Mouse (Mus musculus): ENCODE data around the gene Tanc2.

Gene Tanc2

DNA sequence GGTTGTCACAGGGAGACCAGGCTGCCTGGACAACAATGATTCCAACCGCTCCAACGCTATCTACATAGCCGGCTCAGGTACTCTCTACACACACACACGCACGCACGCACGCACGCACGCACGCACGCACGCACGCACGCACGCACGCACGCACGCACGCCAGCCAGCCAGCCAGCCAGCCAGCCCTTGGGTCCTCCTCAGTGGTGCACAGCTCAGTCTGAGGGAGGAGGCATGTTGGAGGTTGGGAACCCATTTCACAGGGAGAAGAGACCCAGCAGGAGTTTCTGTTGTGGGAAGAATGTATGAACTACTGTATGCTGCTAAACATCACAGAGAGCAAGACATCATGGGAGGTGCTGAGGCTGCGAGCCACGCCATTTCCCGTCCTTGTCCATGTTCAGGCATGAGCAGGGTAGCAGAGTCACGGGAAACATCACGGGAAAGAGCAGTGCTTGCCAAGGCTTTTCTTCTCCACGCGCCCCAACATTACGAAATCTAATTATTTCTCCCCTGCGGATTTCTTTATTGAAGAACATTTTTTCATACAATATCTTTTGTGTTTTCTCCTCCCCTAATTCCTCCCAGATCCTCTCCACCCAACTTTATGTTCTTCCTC, 366.1 kb downstream of the Tanc2 start:
- no peak for DNase-seq

DNA sequence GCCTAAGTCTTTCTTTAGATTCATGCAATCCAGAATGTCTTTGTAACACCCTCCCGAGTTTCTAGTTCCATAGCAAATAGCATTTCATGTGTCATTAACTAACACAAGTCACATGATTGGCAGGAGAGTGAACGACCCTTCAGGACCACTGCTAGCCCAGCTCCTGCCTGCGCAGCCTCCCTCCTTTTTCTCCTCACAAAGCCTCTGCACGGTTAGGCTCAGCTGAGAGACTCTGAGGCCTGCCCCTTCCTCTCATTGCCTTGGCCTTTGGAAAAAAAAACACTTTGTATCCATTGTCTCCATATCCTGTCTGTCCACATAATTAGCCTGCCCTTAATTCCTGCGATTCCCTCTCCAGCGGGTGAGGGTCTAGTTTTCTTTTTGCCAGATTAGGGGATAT, 367.7 kb downstream of the Tanc2 start:
- DNase-seq: no peak

DNA sequence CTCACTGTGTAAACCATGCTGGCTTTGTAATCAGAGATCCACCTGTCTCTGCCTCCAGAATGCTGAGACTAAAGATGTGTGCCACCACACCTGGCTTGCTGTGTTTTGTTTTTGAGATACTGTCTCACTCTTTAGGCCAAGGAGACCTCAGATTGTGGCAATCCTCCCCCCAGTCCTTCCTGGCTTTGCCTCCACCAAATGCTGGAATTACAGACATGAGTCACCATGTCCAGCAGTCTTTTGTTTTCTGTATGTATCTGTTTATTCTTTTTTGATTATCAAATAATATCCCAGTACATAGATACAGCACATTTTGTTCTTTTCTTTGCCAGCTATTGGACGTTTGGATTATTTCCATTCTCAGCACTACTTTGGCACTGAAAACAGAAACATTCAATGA, 368.8 kb downstream of the Tanc2 start:
- no peak for DNase-seq

DNA sequence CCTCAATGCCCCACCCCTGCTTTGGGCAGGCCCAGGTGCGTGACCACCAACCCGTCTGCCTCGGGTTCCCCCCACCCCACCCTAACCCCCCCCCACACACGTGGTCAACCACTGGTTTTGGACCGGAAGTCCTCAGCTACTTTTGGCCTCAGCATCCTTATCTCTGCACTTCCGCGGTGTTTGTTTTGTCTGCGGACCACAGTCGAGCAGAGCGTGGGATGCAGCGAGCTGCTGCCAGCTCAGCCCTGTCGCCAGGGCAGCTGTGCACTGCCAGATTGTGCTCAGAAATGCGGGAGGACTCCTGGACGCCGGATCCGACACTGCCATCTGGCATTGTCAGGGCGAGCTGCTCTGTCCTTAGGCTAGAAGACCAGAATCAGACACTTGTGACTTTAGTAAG, 369.6 kb downstream of the Tanc2 start:
- no peak for DNase-seq

DNA sequence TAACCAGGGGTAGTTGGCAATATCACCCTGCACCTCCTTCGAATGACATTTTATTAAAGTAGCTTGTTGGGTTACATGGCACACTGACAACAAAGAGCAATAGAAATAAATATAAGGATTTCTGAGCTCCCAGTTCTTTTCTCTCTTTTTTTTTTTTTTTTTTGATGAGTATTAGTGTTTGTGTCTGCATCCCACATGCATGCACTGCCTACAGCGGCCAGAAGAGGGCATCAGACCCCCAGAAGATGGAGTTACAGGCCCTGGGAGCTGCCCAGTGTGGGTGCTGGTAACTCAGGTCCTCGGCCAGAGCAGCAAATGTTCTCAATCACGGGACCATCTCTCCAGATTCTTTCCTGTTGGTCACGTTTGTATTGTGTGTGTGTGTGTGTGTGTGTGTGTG, 374.9 kb downstream of the Tanc2 start:
- DNase-seq: no peak

DNA sequence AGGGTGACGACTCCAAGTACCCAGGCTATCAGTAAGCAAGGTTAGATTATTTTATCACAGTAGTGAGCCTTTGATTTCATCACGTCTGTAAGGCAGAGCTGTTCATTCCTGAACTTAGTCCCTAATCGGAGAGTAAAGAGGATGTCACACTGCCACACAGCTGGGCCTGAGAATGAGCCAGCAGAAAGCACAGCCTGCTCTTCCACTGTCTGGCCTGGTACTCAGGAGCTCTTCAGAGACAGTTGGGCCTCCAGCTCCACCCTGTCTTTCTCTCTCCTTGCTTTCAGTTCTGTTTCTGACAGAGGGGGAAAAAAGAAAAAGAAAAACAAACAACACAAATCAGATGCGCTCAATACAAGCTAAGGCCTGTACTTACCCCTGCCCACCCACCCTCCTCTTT, 376.5 kb downstream of the Tanc2 start:
- no peak for DNase-seq

DNA sequence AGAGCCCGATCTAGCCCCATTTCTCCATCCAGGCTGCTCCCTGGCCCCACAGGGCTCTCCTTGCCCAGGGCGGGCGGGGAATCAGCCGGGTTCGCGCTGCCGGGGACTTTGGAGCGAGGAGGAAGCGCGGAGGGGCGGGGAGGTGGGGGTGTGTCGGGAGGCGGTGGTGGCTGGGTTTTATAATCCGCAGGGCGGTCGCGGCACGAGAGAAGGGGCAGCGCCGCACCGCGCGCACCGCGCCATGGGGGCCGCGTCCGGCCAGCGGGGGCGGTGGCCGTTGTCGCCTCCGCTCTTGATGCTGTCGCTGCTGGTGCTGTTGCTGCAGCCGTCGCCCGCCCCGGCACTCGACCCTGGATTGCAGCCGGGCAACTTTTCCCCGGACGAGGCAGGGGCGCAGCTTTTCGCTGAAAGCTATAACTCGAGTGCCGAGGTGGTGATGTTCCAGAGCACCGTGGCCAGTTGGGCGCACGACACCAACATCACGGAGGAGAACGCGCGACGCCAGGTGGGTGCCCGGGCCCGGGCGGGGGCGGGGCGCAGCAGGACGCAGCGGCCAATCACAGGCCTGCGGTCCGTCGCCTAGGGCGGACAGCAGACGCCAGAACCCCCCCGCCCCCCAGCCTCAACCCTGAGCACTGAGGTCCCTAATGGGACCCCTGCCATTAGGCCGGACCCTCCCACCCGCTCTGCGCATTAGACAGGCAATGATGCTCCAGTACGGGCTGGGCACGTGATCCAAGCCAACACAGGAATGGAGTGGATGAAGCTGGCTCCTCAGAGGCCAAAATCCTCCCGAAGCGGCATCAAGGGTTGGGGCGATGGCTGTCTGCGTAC, 378.2 kb downstream of the Tanc2 start, which contains the start of gene Ace:
TSS of gene Ace (plus strand) at position 205 of the 834 bp plus-strand sequence.
- no peak for DNase-seq

DNA sequence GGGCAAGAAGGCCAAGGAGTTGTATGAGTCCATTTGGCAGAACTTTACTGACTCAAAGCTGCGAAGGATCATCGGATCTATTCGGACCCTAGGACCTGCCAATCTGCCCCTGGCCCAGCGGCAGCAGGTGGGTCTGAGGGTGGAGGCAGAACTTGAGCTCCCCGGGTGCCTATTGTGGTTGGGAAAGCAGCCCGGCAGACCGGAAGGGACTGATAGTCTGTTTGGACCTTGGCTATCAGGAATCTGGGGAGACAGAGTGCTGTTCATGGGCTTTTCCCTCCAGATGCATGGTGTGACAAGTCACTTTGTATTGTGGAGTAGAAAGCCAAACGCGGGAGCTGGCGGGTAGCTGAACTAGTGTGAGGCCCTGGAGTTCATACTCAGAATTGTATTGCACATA, 379.2 kb downstream of the Tanc2 start:
- DNase-seq: no peak

DNA sequence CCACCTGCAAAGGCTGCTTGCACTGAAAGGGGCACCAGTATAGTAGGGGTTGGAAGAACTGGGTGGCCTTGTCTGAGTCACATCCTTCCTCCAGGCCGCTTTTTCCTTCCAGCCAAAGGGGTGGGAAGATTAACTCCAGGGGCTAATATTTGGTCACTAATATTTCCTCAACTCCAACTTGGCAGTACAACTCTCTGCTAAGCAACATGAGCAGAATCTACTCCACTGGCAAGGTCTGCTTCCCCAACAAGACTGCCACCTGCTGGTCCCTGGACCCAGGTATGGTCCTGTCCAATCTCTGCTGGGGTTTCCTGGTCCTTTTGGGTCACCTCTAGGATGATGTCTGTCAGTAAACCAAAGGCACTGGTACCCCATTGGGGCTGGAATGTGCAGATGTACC, 379.7 kb downstream of the Tanc2 start:
- DNase-seq: peak in 1 of 2 experiments; percentile 13

DNA sequence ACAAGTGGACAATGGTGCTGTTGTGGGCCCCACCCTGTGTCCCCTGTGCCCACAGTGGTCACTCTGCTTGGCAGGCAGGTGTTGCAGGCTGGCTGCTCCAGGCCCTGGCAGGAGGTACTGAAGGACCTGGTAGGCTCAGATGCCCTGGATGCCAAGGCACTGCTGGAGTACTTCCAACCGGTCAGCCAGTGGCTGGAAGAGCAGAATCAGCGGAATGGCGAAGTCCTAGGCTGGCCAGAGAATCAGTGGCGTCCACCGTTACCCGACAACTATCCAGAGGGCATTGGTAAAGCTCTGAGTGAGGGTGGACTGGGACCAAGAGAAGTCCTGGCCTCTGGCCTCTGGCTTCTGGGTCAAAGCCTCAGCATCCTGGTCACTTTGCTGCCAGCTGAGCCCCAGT, 384.8 kb downstream of the Tanc2 start:
- no peak for DNase-seq

DNA sequence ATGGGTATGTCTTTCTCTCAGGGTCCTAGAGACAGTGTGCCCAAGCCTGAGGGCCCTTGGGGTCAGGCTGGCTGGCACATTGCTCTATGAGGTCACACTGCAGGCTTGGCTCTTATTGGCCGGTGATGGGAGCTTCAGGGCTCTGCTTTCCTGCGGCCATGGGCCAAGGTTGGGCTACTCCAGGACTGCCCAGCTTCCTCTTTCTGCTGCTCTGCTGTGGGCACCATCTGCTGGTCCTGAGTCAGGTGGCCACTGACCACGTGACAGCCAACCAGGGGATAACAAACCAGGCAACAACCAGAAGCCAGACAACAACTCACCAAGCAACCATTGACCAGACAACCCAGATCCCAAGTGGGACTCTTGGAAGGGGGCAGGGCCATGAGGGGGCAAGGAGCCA, 385.3 kb downstream of the Tanc2 start:
- DNase-seq: no peak

DNA sequence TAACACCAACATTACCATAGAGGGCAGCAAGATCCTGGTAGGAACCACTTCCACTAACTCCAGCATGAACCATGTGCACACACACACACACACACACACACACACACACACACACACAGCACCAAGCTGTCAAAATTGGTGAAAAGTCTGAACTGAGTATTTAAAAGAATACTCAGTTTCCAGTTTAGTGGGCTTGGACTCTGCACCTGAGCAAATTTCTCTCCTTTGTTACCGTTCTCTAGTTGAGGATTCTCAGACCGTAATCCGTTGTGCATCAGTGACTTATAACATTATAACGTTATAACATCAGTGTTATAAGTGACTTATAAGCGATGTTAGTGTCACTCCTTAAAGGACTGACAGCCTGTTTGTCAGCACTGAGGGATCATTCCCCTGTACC, 385.9 kb downstream of the Tanc2 start:
- DNase-seq: no peak

DNA sequence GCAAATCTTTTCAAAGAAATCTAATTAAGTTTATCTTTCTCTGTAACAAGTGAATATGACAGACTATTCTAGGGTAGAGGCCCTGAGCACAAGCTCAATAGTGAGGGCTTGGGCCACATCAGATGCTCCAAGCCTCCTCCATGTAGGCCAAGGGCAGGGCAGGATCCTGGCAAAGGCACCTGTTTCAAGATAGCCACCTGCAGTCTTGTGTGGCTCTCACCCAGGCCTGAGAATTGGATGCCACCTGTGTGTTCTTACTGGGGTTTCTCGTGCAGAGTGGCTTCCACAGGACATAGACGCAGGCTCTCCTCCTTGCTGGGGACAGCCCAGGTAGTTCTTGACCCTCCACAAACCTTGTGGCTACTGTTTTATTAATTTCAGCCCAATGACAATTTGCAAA, 388.4 kb downstream of the Tanc2 start:
- no peak for DNase-seq

DNA sequence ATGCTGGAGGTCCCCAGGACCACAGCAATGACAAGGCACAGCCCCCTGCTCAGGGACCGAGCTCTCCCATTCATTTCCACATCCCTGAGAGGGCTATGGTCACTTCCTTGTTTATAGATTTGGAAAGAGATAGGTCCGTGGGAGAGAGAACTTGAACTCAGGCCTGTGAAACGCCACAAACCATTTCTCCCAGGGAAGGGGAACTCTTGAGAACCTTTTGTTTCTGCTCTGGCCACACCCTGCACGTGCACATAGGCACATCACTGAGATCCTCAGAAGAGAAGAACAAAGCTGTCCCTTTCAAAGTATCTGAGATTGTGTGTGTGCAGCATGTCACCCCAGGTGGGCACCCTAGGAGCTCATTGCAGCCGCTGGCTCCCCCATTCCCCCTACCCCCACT, 388.8 kb downstream of the Tanc2 start:
- DNase-seq: no peak
